Mouse (Mus musculus) ZHBTc4 (cell line): Measurements from ENCODE around the gene Tut1.

Experiments used
- DNase-seq: peaks from one replicate; pipeline ENCODE4 v3.0.0-alpha.2; 2011; ENCODE audit warnings: low read depth, low spot score

Gene Tut1

GRCm38 (mm10) chr19:8982303-8983149 is 28.9 kb downstream of the Tut1 start:
- DNase-seq, result peak; percentile 64

- no peak for DNase-seq
Observed at GRCm38 (mm10) chr19:8983150-8983650, 29.6 kb downstream of the Tut1 start.

- DNase-seq, result peak; percentile 56
Observed at GRCm38 (mm10) chr19:8984255-8984868, 30.7 kb downstream of the Tut1 start.

- DNase-seq, result peak; percentile 2
Observed at GRCm38 (mm10) chr19:8985891-8986290, 32.2 kb downstream of the Tut1 start.

DNA sequence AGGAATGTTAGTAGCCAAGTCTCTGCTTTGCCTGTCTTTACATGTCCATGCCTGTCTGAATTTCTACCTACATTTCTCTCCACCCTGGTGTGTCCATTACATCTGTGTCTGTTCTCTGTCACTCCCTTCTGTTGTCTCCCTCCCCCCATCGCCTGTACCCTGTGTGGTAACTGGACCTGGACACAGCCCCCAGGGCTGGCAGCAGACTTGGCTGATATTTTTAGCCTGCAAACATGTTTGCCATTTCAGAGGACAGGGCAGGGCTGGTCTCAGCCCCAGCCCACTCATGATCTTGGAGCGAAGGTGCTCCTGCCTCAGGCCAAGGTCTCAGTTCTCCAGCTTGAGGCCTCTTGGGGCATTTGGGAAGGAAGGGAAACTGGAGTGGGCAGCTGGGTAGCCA is 34.2 kb downstream of the Tut1 start:
- DNase-seq, result peak; percentile 4

- DNase-seq, result peak; percentile 51
Observed at GRCm38 (mm10) chr19:8988346-8989065, 34.9 kb downstream of the Tut1 start.

- DNase-seq, result peak; percentile 81
Observed at GRCm38 (mm10) chr19:8989066-8989566, 35.5 kb downstream of the Tut1 start, which contains the start of gene Ahnak. Gene Ahnak (plus strand): TSS chr19:8989284.

- DNase-seq, result peak; percentile 96
Observed at GRCm38 (mm10) chr19:8989567-8990431, 36.2 kb downstream of the Tut1 start.

DNA sequence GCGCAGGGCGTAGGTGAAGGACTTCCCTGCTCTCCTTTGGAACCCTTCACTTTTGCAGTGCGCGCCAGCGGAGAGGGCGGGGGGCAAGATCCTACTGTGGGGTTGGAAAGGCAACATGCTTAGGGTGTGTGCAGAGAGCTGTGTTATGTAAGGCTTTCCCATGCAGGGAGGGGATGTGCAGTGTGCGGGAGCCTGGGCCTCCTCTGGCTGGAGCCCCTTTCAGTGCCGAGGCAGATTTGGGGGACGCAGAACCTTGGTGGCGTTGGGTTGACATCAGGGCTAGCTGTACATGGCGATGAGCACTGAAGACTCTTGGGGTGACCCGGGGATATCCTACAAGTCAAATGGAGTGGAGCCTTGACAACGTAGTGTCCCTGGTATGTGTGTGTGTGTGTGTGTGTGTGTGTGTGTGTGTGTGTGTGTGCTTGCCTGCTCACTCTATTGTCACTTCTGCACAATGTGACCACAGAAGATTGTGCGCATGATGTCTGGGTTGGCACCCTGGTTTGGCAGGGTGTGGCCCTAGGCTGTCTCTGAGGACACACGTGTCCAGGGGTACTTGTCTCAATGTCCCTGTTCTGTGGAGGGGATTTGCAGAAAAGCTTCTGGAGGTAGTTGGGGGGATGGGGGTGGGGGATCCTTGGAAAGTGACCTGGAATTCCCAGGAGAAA is 36.9 kb downstream of the Tut1 start:
- DNase-seq, result no peak

DNA sequence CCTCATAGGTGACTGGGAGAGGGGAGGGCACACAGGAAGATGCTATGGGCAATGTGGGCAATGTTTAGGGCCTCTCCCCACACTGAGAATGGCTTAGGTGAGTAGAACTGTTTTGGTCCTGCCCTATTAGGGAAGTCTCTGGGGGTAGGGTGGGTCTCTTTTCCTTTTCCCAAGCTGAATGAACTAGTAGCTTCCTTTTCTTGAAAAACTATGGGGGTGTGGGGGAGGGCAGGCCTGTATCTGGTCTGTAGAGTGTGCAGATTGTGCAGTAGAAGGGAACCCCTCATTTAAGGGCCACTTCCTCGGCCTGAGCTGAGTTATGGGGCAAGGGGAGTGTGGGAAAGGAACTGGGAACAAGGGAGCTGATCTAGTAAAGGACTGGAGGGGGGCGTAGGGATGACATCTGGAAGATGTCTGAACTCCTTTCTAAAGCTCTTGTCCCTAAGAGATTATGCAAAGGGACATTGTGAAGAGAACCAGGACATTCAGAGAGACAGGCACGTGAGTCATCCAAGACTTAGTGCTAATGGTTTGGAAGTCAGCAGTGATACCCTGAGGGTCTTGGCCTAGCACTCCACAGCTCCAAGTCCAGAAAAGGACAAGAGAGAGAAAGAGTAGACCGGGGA is 37.7 kb downstream of the Tut1 start:
- no peak for DNase-seq

DNA sequence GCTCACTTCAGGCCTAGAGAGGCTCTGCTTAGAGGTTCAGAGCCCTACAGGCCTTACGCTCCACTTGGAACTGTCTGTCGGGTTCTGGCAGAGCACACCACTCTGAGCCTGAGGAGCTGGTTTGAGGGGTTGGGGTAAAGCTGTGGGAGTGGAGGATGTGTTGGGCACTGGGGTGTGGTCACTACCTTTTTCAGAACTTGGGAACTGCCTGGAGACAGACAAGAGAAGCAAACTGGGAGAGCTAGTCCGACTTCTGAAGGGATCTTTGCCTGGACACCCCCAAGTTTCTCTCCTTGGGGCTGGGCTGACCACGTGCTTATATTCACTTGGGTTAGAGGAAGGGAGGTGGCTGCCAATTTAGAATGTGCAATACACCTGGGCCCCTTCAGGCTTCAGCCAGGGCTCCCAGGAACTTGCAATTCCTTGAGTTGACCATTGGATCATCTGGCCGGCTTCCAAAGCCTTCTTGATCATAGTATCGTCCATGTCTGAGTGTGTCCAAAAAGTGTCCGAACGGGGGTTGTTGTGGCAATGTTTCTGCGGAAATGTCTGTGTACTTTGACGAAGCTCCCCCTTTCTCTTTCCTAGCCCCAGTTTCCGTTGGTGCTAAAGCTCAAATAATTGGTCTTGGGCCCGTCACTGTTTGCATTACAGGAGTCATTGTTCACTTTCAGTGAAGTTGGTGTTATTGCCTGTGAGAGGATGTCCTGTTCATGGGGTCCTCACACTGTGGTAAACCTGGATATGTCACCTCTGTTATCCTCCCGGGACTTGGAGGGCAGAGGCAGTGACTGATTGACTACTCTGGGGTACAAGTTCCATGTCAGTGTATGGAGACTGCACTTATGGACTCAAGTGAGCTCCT is 38.5 kb downstream of the Tut1 start:
- peak; percentile 6 for DNase-seq

- peak; percentile 93 for DNase-seq
Observed at GRCm38 (mm10) chr19:8992769-8993624, 39.4 kb downstream of the Tut1 start.

GRCm38 (mm10) chr19:8993625-8993912 is 39.9 kb downstream of the Tut1 start:
- DNase-seq, result no peak

DNA sequence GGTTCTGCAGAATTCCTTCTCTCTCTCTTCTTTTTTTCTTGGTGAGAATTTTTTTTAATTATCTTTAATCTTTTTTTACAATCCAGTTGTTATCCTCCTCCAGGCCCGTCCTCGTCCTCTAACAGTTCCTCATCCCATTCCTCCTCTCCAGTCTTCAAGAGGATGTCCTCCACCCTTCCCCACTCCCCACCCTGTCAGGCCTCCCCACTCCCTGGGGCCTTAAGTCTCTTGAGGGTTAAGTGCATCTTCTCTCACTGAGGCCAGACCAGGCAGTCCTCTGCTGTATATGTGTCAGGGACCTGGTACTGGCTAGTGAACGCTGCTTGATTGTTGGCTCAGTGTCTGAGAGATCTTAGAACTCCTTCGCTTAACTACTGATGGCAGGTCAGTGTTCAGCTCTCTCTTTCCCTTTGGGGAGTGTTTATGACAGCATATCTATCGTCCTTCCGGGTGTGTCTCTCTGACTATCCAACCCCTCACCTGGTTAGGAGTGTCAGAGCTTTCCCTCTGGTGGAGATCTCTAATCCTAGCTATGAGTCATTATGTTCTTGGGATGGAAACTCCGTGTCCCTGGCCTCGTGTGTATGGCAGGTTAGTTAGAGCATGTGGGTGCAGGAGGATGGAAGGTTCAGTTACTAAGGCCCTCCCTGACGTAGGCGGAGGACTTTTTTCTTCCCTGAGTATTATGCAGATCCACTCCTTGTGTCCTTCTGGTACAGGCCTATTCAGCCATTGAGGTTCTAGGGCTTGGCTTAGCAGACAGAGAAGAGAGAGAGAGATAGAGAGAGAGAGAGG is 41.4 kb downstream of the Tut1 start:
- DNase-seq, result no peak

GRCm38 (mm10) chr19:8996601-8997000 is 43.0 kb downstream of the Tut1 start:
- DNase-seq, result no peak

DNA sequence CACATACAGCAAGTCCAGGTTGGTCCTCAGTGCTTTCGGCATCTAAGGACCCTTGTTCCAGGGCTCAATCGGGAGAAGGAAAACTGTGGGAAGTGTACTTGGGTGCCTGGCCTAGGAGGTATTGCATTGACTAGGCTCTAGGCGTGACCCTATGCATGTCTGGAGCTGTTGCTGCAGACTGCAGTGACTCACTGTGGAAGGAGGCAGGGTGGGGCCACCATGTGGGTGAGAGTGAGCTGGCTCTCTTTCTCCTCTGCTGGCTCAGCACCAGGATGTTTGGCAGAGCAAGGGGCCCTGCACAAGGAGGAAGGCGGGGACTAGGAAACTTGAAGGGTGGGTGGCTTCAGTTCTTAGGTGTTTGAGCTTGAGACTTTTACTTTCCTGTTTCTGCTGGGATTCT is 43.9 kb downstream of the Tut1 start:
- DNase-seq, result peak; percentile 81

DNA sequence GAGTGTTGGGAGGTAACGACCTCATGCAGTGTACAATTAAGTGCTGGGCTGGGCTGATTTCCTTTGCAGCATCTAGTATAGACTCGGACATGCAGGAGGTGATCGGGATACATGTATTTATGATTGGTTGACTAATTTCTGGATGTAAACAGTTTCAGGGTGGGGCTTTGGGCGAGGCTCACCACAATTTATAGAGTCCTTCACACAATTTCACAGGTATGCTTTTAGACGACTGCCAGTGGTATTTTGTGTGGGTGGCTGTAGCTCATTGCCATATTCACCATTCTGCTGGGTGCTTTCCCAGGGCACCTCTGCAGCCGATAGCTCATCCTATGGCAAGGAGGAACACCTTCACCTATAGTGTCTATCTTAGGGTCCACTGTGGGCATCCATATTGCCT is 44.9 kb downstream of the Tut1 start:
- DNase-seq, result no peak
